Mouse (Mus musculus): ENCODE data around the gene Mrpl3.

GRCm38 (mm10) chr9:105069106-105069505 is 16.1 kb downstream of the Mrpl3 start:
- no peak for TF ChIP-seq CTCF (IDR thresholded peaks at IDR 0.05)
- TF ChIP-seq EP300 (IDR thresholded peaks at IDR 0.05): no peak
